Mouse (Mus musculus) heart, postnatal 0 days (tissue): ENCODE measurements at regions not wholly inside any gene's neighbourhood (a gene's known extent, or its start where the extent isn't known, plus 50 kb on each side); places are given as distances from the start of the nearest gene placed in this dataset.

Source experiments
- CTCF ChIP-seq: IDR thresholded peaks from 2 replicates; pipeline ENCODE4 v1.5.1; 2016; ENCODE audit warnings: antibody characterized with exemption, control low read depth, low read depth
- EP300 ChIP-seq: IDR thresholded peaks from 2 replicates; pipeline ENCODE4 v1.6.1; 2016; ENCODE audit warnings: antibody characterized with exemption, low read depth

DNA sequence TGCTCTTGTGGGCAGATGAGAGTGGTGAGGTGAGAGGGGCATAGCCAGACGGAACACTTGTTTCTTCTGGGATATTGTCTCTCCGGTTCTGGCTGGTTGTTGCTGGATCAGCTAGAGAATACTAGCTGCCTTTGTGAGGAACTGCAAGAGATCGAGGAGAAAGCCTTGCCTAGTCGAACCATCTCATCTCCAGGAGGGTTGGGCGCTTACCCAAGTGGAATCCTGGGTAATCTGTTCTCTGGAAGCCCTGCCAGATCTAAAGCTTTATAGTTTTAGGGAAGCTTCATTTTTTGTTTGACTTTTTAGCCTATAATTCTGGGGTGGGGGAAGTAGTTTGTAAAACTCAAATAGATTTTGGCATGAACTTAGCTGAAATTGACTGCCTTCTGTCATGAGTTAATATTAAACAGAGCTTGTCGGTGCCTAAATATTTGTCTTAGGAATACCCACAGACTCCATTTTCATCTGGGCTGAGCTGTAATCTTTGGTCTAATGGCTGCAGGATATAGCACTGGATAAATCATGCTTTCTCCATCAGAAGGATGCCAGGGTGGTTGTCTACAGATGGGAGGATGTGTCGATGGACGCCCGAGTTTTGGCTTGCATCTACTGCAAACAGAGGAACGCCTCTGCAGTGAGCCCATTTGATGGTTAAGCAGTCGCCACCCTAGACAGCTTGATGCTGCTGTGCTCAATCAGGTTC lies 279.1 kb upstream of the Zfp64 start:
- TF ChIP-seq CTCF, result no peak
- no peak for TF ChIP-seq EP300
